Mouse (Mus musculus) midbrain, embryonic 16.5 days (tissue): ENCODE data around the gene Hpf1. TPM values are rescaled to one million over a fixed set of nuclear protein-coding genes. Genes with fewer than 3 reads are reported as not detected.

Source experiments
- ATAC-seq: fragments of 200-750 bp; cut with Nextera tagmentation; 2 replicates; pipeline ENCODE4 v1.8.0; 2017; ENCODE audit warnings: moderate TSS enrichment
- H3K27ac ChIP-seq: fragments of 300-500 bp; sonication (generic); 2 replicates; pipeline ENCODE4 v1.5.1; 2014; ENCODE audit warnings: mild to moderate bottlenecking, low read length, mixed read lengths
- H3K27me3 ChIP-seq: fragments of 300-500 bp; sonication (generic); 2 replicates; pipeline ENCODE4 v1.6.1; 2014; ENCODE audit warnings: low read depth, low read length, mixed read lengths; ENCODE audit not compliant: control insufficient read depth, insufficient read depth
- H3K36me3 ChIP-seq: fragments of 300-500 bp; sonication (generic); 2 replicates; pipeline ENCODE4 v1.6.1; 2014; ENCODE audit warnings: mild to moderate bottlenecking, low read length, moderate library complexity, mixed read lengths; ENCODE audit not compliant: control insufficient read depth, insufficient read depth
- H3K4me1 ChIP-seq: fragments of 300-500 bp; sonication (generic); 2 replicates; pipeline ENCODE4 v1.6.1; 2014; ENCODE audit warnings: mild to moderate bottlenecking, low read length, mixed read lengths; ENCODE audit not compliant: control insufficient read depth, insufficient read depth
- H3K4me2 ChIP-seq: fragments of 300-500 bp; sonication (generic); 2 replicates; pipeline ENCODE4 v1.6.1; 2014; ENCODE audit warnings: mild to moderate bottlenecking, low read length, mixed read lengths
- H3K4me3 ChIP-seq: fragments of 300-500 bp; sonication (generic); 2 replicates; pipeline ENCODE4 v1.5.1; 2014; ENCODE audit warnings: low read depth, mild to moderate bottlenecking, low read length, moderate library complexity, mixed read lengths
- H3K9ac ChIP-seq: fragments of 300-500 bp; sonication (generic); 2 replicates; pipeline ENCODE4 v1.6.1; 2014; ENCODE audit warnings: low read depth, low read length, mixed read lengths
- H3K9me3 ChIP-seq: fragments of 300-500 bp; sonication (generic); replicated peaks from 2 replicates; pipeline ENCODE4 v1.6.1; 2014; ENCODE audit warnings: mild to moderate bottlenecking, low read length, mixed read lengths; ENCODE audit not compliant: control insufficient read depth, poor library complexity, severe bottlenecking
- WGBS: fragments of 180-500 bp; shearing (Covaris S2); extraction: QIAGEN DNeasy Blood & Tissue Kit; methylation state at CpG from one replicate; pipeline ENCODE4 v1.1.7; 2014; 5-methylcytosine and 5-hydroxymethylcytosine counted together
- polyA plus RNA-seq: library from polyadenylated mRNA; unstranded; fragments of >200 nt; fragmentation: Nextera tagmentation; extraction: Ambion mirVana; gene quantifications from 2 replicates; pipeline ENCODE4 v1.2.1, GENCODE M21; 2015

The Hpf1 gene
- polyA plus RNA-seq, 1 experiment from 2014 or later: 101 TPM

DNA sequence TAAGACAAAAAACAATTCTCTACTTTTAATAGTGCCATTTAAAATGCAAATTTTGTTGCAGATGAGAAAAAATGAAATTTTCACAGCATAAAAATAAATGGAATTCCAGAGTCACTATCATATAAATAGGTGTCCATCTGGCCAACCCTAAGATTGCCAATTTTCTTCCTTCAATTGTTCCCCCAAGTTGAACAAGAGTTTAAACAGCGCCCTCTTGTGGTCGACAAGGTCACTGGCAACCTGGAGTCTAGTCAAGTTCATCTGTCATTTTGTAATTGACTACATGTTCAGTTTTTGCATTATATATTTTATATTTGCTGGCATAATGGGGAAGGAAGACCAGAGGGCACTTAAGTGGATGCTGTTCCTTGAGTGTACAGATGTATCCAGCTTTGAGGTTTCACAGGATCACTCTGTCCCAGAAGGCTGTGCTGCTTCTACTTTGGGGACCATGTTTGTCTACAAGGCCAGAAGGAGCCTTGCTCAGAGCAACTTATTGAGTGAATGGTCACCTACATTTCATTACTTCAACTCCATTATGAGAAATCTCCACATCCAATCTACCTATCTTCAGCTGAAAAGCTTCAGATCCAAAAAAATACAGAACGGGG lies 24.6 kb upstream of the Hpf1 start:
- Histone ChIP-seq H3K9ac (no peak overlapping the region), H3K4me2 (no peak overlapping the region)

DNA sequence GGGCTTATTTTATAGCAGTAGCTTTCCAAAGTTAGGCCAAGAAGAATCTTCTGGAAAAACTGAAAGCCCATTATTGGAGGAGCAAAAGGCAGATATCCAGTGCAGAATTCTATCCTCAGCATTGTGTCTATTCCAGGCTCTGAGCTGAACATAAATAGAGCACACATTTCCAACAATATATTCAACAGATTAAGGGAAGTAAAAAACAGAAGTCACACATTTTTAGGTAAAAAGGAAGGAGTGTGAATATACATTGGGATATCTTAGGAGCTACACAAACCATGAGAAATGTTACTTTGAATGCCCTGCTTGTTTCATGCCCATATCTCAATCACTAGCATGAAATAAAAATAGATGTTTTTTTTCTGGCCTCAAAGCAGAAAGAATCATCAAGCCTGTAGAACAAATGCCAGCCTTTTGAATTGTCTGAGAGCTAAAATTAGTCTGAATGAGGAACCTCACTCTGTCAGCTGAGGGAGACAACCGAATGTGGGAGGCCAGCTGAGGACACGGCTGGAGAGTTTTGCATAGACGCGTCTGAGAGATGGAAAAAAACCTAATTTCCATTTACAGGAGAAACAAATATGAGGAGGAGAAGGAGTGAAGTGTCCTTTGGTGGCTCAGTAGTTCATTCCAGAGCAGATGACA lies 22.6 kb upstream of the Hpf1 start:
- Histone ChIP-seq H3K36me3 (no peaks in the 10 kb centered on the region), H3K27me3 (no peaks in the 10 kb centered on the region), H3K4me3 (no peak overlapping the region), H3K4me2 (no peak overlapping the region), H3K9me3 (no peaks in the 10 kb centered on the region), H3K9ac (no peak overlapping the region), H3K27ac (no peak overlapping the region), H3K4me1 (no peaks in the 10 kb centered on the region)
- WGBS: 74% methylated on average over 4 of the region's 4 CpGs
- ATAC-seq: no peak

More for the DNA sequence above, 24.6 kb upstream of the Hpf1 start:
- Histone ChIP-seq H3K36me3 (no peaks in the 10 kb centered on the region), H3K27ac (no peak overlapping the region), H3K27me3 (no peaks in the 10 kb centered on the region), H3K9me3 (no peaks in the 10 kb centered on the region), H3K4me1 (no peaks in the 10 kb centered on the region), H3K4me3 (no peak overlapping the region)
- WGBS: 32% methylated on average over 3 of the region's 3 CpGs
- no peak; the same call in 1 of the 2 replicates for ATAC-seq

DNA sequence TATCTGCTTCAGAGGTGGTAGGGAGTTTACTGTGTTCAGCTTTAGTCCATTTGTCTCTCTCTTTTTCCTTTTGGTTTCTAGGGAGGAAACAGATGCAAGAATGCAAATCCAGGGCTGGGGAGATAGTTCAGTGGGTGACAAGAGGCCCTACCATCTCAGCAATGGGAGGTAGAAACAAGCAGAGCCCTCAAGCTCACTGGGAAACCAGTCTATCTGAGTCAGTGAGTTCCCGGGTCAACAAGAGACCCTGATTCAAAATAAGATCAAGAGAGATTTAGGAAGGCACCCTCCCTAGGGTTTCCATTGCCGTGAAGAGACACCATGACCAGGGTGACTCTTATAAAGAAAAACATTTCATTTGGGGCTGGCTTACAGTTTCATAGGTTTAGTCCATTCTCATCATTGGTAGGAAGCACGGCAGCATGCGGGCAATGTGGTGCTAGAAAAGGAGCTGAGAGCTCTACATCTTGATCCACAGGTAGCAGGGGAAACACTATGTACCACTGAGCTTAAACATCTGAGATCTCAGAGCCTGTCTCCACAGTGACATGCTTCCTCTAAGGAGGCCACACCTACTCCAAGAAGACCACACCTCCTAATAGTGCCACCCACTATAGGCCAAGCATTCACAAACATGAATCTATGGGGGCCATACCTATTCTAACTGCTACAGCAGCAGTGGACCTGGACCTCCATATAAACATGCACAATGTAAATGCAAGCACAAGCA lies 21.8 kb upstream of the Hpf1 start:
- Histone ChIP-seq H3K4me1 (no peaks in the 10 kb centered on the region), H3K27ac (no peak overlapping the region), H3K27me3 (no peaks in the 10 kb centered on the region), H3K9ac (no peak overlapping the region), H3K36me3 (no peaks in the 10 kb centered on the region), H3K4me2 (no peak overlapping the region), H3K9me3 (no peaks in the 10 kb centered on the region), H3K4me3 (no peak overlapping the region)
- no peak for ATAC-seq
- 96% methylated on average over 4 of the region's 4 CpGs for WGBS

DNA sequence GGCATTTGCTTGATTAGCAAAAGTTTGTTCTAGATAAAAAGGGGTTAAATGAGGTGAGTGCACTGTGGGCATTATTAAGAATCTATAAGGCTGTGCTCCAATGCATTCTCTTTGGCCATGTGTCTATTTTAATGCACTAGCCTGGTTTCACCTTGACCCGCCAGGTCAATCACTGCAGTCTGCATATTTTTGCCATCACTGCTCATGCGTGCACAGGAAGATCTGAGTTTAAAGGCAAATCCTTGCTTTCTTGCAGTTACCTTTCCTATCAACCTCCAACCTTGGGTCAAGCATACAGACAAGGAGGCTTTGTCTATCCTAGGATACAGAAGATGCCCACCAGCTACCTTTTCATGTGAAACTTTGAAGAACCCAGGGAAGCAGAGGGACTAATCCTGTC lies 20.5 kb upstream of the Hpf1 start:
- Histone ChIP-seq H3K4me3 (no peak overlapping the region), H3K4me1 (no peaks in the 10 kb centered on the region), H3K9me3 (no peaks in the 10 kb centered on the region), H3K36me3 (no peaks in the 10 kb centered on the region), H3K9ac (no peak overlapping the region), H3K27me3 (no peaks in the 10 kb centered on the region), H3K27ac (no peak overlapping the region), H3K4me2 (no peak overlapping the region)
- WGBS: 87% methylated on average over 2 of the region's 2 CpGs
- no peak for ATAC-seq

DNA sequence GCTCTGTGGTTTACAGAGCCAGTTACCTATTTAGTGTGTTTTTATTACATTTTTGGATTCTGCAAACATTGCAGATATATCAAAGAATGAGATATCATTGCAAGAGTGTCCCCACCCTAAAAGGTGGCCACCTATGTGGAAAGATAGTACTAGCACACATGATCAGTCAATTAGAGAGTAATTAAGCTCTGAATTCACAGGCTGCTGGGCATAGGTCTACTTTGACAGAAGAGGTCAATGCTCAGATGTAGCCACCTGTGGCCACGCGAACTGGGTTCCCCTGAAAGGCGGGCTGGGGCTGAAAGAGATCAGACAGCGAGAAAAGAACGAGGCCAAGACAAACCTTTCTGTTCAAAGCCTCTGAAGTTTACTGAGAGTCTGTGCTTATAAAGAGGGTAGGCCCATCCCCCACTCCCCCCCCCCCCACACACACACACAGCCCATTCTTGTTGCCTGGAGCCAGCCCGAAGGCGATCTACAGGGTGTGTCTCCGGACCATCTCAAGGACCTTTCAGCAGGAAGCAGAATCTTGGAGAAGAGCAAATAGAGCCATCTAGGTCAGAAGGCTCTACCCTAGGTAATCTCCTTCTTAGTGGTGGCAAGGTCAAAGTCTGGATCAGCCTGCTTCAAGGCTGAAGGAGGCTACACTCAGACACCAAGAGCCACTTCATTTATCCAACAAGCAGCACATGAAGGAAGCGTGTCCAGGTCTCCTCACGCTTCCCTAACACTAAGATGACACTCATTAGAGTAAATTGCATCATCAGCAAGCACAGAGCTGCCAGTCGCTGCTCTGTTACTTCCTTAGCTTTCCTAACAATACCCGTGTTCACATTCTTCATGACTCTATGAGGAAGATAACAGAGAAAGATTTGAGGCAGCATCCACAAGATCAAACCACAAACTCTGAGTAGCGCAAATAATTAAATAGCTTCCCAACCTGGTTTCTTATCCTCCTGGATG lies 19.7 kb upstream of the Hpf1 start:
- H3K9ac ChIP-seq: no peak overlapping the region
- no peak overlapping the region for H3K4me2 ChIP-seq
- 79% methylated on average over 13 of the region's 13 CpGs for WGBS
- no peaks in the 10 kb centered on the region for H3K36me3 ChIP-seq
- H3K4me3 ChIP-seq: no peak overlapping the region
- no peaks in the 10 kb centered on the region for H3K9me3 ChIP-seq
- H3K4me1 ChIP-seq: no peaks in the 10 kb centered on the region
- no peak overlapping the region for H3K27ac ChIP-seq
- H3K27me3 ChIP-seq: no peaks in the 10 kb centered on the region
- ATAC-seq: no peak

DNA sequence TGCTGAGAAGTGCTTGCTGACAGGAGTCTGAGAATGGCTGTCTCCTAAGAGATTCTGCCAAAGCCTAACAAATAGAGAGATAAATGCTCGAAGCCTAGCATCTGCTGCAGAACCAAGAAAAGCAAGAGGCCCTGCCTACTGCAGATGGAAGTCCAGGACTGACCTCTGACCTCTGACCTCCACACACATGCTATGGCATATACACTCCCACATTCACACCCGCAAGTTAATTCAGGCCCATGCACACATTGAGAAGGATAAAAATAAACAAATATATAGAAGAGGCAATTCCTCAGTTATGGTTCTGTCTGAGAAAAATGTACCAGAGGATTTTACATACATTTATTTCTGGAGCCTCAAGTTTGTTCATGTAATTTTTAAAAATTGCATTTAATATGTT lies 11.6 kb upstream of the Hpf1 start:
- no peaks in the 10 kb centered on the region for H3K9me3 ChIP-seq
- 83% methylated on average over 2 of the region's 2 CpGs for WGBS

DNA sequence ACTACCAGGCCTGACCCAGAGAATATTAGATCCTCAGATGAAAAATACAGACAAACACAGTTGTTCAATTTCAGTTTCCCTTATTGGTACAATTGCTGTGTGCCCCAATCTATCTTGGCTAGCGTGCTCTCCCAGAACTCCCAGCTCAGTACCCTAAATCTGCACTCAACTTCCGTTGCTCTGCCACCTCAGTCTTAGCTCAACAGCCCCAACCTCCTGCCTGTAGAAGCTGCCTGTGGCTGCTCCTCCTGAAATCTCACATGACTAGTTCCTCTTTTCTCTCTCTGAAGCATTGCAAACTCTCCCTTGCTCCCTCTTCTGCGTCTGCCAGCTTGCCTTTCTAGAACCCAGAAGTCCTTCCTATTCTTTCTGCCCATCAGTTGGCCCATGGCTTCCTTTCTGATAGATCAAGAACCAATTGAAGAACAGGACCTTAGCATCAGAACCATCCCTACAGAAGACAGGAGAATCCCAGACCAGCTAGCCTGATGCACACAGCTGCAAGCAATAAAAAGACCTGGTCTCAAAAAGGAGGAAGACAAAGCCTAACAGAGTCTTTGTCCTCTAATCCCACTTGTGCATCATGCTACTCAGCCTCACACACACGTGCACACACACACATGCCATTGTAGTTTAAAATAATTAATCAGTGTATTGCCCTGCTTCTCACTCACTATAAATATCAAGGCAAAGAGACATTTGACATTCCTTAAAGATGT lies 6.6 kb upstream of the Hpf1 start:
- Histone ChIP-seq H3K27ac (no peak overlapping the region), H3K4me1 (no peaks in the 10 kb centered on the region), H3K4me3 (no peak overlapping the region), H3K9me3 (no peaks in the 10 kb centered on the region), H3K4me2 (no peak overlapping the region), H3K9ac (no peak overlapping the region), H3K36me3 (no peaks in the 10 kb centered on the region), H3K27me3 (no peaks in the 10 kb centered on the region)
- 66% methylated on average over 4 of the region's 4 CpGs for WGBS
- ATAC-seq: no peak

More for the DNA sequence above, 11.6 kb upstream of the Hpf1 start:
- H3K4me1 ChIP-seq: no peaks in the 10 kb centered on the region
- no peak overlapping the region for H3K4me3 ChIP-seq
- H3K4me2 ChIP-seq: no peak overlapping the region
- H3K9ac ChIP-seq: no peak overlapping the region
- no peaks in the 10 kb centered on the region for H3K27me3 ChIP-seq
- no peaks in the 10 kb centered on the region for H3K36me3 ChIP-seq
- no peak for ATAC-seq
- no peak overlapping the region for H3K27ac ChIP-seq

DNA sequence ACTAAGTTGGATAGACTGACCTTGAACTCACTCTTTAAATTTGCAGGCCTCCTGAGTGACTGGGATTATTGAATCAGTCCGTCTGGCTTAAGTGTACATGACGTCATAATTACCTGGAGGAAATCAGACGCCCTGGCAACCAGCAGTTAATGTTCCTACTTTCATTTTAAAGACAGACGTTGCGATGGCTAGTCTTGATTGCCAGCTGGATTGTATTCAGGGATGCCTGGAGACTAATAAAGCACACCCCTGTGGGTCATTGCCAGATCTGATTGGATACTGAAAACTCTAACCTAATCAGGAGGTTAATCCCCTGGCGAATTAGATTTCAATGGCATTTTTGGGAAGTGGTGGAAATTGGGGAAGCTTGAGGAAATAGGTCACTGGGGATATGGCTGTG lies 3.5 kb upstream of the Hpf1 start:
- 48% methylated on average over 6 of the region's 6 CpGs for WGBS

More for the DNA sequence above, 3.5 kb upstream of the Hpf1 start:
- Histone ChIP-seq H3K27ac (no peak overlapping the region), H3K4me2 (no peak overlapping the region), H3K27me3 (no peaks in the 10 kb centered on the region), H3K36me3 (no peaks in the 10 kb centered on the region), H3K9me3 (no peaks in the 10 kb centered on the region), H3K4me1 (peaks cover 10% of the 10 kb centered on the region), H3K9ac (no peak overlapping the region), H3K4me3 (no peak overlapping the region)
- ATAC-seq: no peak
